Mouse (Mus musculus) heart, postnatal 0 days (tissue): ENCODE data around the gene Smox. TPM values are rescaled to one million over a fixed set of nuclear protein-coding genes. Genes with fewer than 3 reads are reported as not detected.
A peak's percentile ranks its signal among the peaks of the same experiment; 100 is the strongest.

Source experiments
- ATAC-seq: fragments of 200-750 bp; cut with Nextera tagmentation; 2 replicates; pipeline ENCODE4 v1.8.0; 2017; ENCODE audit warnings: low read depth, moderate number of reproducible peaks, moderate library complexity; ENCODE audit not compliant: insufficient read depth
- DNase-seq: peaks from one replicate; pipeline ENCODE4 v3.0.0-alpha.2; 2016; ENCODE audit warnings: low spot score
- H3K27ac ChIP-seq: fragments of 300-500 bp; sonication (generic); 2 replicates; pipeline ENCODE4 v1.5.1; 2014; ENCODE audit warnings: low read depth, mild to moderate bottlenecking
- H3K27me3 ChIP-seq: fragments of 300-500 bp; sonication (generic); 2 replicates; pipeline ENCODE4 v1.6.1; 2014; ENCODE audit warnings: low read length, mixed read lengths; ENCODE audit not compliant: control insufficient read depth, insufficient read depth
- H3K36me3 ChIP-seq: fragments of 300-500 bp; sonication (generic); replicated peaks from 2 replicates; pipeline ENCODE4 v1.6.1; 2014; ENCODE audit warnings: low read length, mixed read lengths; ENCODE audit not compliant: control insufficient read depth, insufficient read depth
- H3K4me1 ChIP-seq: fragments of 300-500 bp; sonication (generic); 2 replicates; pipeline ENCODE4 v1.6.1; 2014; ENCODE audit warnings: antibody characterized with exemption; ENCODE audit not compliant: control insufficient read depth, insufficient read depth
- H3K4me2 ChIP-seq: fragments of 300-500 bp; sonication (generic); 2 replicates; pipeline ENCODE4 v1.6.1; 2014; ENCODE audit warnings: low read depth, mild to moderate bottlenecking, low read length, moderate library complexity
- H3K4me3 ChIP-seq: fragments of 300-500 bp; sonication (generic); 2 replicates; pipeline ENCODE4 v1.5.1; 2014; ENCODE audit warnings: low read depth, low read length
- H3K9ac ChIP-seq: fragments of 300-500 bp; sonication (generic); replicated peaks from 2 replicates; pipeline ENCODE4 v1.6.1; 2014; ENCODE audit warnings: low read depth, low read length, mixed read lengths
- H3K9me3 ChIP-seq: fragments of 300-500 bp; sonication (generic); replicated peaks from 2 replicates; pipeline ENCODE4 v1.6.1; 2016; ENCODE audit warnings: low read length; ENCODE audit not compliant: control insufficient read depth
- CTCF ChIP-seq: IDR thresholded peaks from 2 replicates; pipeline ENCODE4 v1.5.1; 2016; ENCODE audit warnings: antibody characterized with exemption, control low read depth, low read depth
- EP300 ChIP-seq: IDR thresholded peaks from 2 replicates; pipeline ENCODE4 v1.6.1; 2016; ENCODE audit warnings: antibody characterized with exemption, low read depth
- WGBS: fragments of 180-500 bp; shearing (Covaris S2); extraction: QIAGEN DNeasy Blood & Tissue Kit; methylation state at CpG from one replicate; pipeline ENCODE4 v1.1.7; 2014; 5-methylcytosine and 5-hydroxymethylcytosine counted together
- polyA plus RNA-seq: library from polyadenylated mRNA; unstranded; fragments of >200 nt; fragmentation: Nextera tagmentation; extraction: Ambion mirVana; gene quantifications from 2 replicates; pipeline ENCODE4 v1.2.1, GENCODE M21; 2015
- total RNA-seq: library from RNA; depleted of rRNA; stranded (reverse); fragments of >200 nt; gene quantifications from 2 replicates; pipeline ENCODE4 v1.2.3, GENCODE M21; 2014; ENCODE audit warnings: low replicate concordance

The Smox gene
- total and polyA plus RNA-seq, 2 experiments from 2014 or later = 31.4 to 32.7 TPM

- no peak overlapping the region for H3K9ac ChIP-seq
- 0 out of 2 replicates have a peak, but pooled peaks cover 2% of the 10 kb centered on the region for H3K27me3 ChIP-seq
- H3K36me3 ChIP-seq = no peaks in the 10 kb centered on the region
- no peak overlapping the region for H3K4me2 ChIP-seq
- ATAC-seq = no peak
- H3K9me3 ChIP-seq = no peaks in the 10 kb centered on the region
- TF ChIP-seq EP300 (no peak), CTCF (no peak)
- no peak overlapping the region for H3K4me3 ChIP-seq
- no peak overlapping the region for H3K27ac ChIP-seq
- no peak for DNase-seq
- no peaks in the 10 kb centered on the region for H3K4me1 ChIP-seq
Measured at GRCm38 (mm10) chr2:131448353-131448752, 42.9 kb upstream of the Smox start.

DNA sequence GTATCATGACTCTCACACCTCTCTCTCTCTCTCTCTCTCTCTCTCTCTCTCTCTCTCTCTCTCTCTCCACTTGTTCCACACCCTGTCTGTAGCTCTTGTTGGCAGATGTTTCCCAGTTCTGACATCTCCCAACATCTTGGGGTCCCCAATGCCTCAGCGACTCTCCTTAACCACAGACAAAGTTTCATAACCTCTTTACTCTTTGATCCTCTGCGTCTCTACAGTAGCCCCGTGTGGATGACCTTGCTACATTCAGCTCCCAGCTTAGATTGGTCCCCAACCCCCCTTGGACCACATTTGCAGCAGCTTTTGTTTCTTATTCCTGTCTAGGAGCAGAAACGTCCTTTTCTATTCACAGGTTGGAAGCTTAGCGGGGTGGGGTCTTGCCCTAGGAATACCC lies 41.6 kb upstream of the Smox start:
- Histone ChIP-seq H3K27ac (no peak overlapping the region), H3K4me2 (no peak overlapping the region), H3K36me3 (no peaks in the 10 kb centered on the region), H3K9ac (no peak overlapping the region), H3K27me3 (0 out of 2 replicates have a peak, but pooled peaks cover 2% of the 10 kb centered on the region), H3K4me3 (no peak overlapping the region), H3K4me1 (no peaks in the 10 kb centered on the region), H3K9me3 (no peaks in the 10 kb centered on the region)
- TF ChIP-seq EP300 (no peak), CTCF (no peak)
- 54% methylated on average over 5 of the region's 5 CpGs for WGBS
- no peak for ATAC-seq
- no peak for DNase-seq

- DNase-seq (no peak), ATAC-seq (no peak)
- Histone ChIP-seq H3K4me3 (no peak overlapping the region), H3K9me3 (no peaks in the 10 kb centered on the region), H3K9ac (no peak overlapping the region), H3K4me1 (no peaks in the 10 kb centered on the region), H3K27ac (no peak overlapping the region), H3K36me3 (no peaks in the 10 kb centered on the region), H3K4me2 (no peak overlapping the region), H3K27me3 (0 out of 2 replicates have a peak, but pooled peaks cover 2% of the 10 kb centered on the region)
- no peak for TF ChIP-seq CTCF
- TF ChIP-seq EP300 = no peak
- 76% methylated on average over 5 of the region's 5 CpGs for WGBS
Measured at GRCm38 (mm10) chr2:131450491-131450890, 40.8 kb upstream of the Smox start.

GRCm38 (mm10) chr2:131457728-131458127 lies 33.6 kb upstream of the Smox start:
- DNase-seq (peak; percentile 63), ATAC-seq (peak; percentile 44; the same call in 1 of the 2 replicates)
- H3K27ac ChIP-seq = no peak overlapping the region
- no peak overlapping the region for H3K9ac ChIP-seq
- H3K4me2 ChIP-seq = no peak overlapping the region
- H3K4me1 ChIP-seq = peaks cover 9% of the 10 kb centered on the region; the same call in 1 of the 2 replicates
- no peaks in the 10 kb centered on the region for H3K9me3 ChIP-seq
- H3K4me3 ChIP-seq = no peak overlapping the region
- WGBS = 25% methylated on average over 7 of the region's 7 CpGs
- H3K27me3 ChIP-seq = no peaks in the 10 kb centered on the region
- no peaks in the 10 kb centered on the region for H3K36me3 ChIP-seq
- no peak for TF ChIP-seq CTCF
- TF ChIP-seq EP300 = peak; percentile 56; the same call in 1 of the 2 replicates

DNA sequence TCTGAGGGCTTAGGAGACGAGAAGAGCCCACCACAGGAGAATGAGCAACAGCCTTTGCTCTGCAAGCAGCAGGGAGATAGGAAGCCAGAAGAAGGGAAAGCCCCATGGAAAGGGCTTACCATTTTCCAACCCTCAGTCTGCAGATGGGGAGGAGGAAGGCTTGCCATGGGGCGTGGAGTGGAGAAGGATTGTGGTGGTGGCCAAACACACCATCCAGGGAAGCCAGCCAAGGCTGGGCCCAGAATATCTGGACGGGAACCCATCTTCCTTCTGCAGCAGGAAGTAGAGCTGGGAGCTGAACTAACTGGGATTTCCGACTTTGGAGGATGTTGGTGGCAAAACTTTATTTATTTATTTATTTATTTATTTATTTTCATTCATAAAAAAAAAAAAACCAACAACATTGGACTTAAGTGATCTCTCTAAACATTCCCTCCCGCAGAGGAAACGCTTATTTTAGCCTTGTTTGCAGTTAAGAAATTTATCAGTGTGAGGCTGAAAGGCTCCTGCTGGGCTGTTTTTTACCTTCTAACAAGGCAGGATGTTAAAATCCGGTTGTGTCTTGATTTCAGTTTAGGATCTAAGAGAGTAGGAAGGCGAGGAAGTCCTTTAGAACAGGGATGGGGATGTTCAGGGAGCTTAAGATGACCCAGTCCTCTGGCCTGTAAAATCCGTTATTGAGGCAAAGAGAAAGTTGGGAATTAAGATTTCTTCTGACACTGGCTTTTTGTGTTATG lies 30.2 kb upstream of the Smox start:
- no peak for TF ChIP-seq EP300
- no peak for TF ChIP-seq CTCF
- peaks cover 9% of the 10 kb centered on the region; the same call in 1 of the 2 replicates for H3K4me1 ChIP-seq
- no peaks in the 10 kb centered on the region for H3K27me3 ChIP-seq
- 39% methylated on average over 9 of the region's 9 CpGs for WGBS
- H3K27ac ChIP-seq = peak overlapping the region; percentile 46; the same call in 1 of the 2 replicates
- H3K4me3 ChIP-seq = no peak overlapping the region
- H3K9ac ChIP-seq = no peak overlapping the region
- ATAC-seq (peak; percentile 57; the same call in 1 of the 2 replicates), DNase-seq (peak; percentile 35)
- H3K9me3 ChIP-seq = peaks cover 4% of the 10 kb centered on the region; the same call in 1 of the 2 replicates
- no peaks in the 10 kb centered on the region for H3K36me3 ChIP-seq
- H3K4me2 ChIP-seq = no peak overlapping the region

DNA sequence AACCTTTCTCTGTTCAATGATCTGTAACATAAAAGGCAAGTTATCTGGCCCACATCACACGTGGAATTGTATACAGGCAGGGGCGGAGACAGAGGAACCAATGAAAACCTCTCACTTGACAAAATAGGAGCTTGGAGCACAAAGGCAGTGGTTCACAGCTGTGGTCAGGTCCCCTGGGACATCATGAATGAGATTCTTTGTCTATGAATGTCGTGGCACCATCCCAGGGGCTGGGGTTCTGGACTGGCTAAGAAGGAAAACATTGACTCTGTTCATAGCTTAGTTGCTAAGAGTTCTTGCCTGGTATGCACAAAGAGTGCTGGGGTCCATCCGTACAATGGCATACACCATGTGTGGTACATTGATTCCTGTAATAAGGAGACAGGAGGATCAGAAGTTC lies 28.3 kb upstream of the Smox start:
- Histone ChIP-seq H3K9me3 (peaks cover 4% of the 10 kb centered on the region; the same call in 1 of the 2 replicates), H3K4me1 (peaks cover 1% of the 10 kb centered on the region; the same call in 1 of the 2 replicates), H3K27ac (no peak overlapping the region), H3K4me2 (no peak overlapping the region), H3K9ac (no peak overlapping the region), H3K27me3 (no peaks in the 10 kb centered on the region), H3K36me3 (no peaks in the 10 kb centered on the region), H3K4me3 (no peak overlapping the region)
- DNase-seq (no peak), ATAC-seq (no peak)
- no peak for TF ChIP-seq EP300
- TF ChIP-seq CTCF = no peak
- WGBS = 68% methylated on average over 4 of the region's 4 CpGs
